Mouse (Mus musculus) T-helper 1 cell (primary cell): ENCODE results near the gene Asl.

ENCODE experiments used
- in situ Hi-C: fragments of 300-600 bp; cut with MboI, MseI; formaldehyde crosslinking; loops from one replicate; pipeline ENCODE4 v1.15.1; 2025; ENCODE audit warnings: high pct_unique_total_duplicates

Gene Asl

DNA sequence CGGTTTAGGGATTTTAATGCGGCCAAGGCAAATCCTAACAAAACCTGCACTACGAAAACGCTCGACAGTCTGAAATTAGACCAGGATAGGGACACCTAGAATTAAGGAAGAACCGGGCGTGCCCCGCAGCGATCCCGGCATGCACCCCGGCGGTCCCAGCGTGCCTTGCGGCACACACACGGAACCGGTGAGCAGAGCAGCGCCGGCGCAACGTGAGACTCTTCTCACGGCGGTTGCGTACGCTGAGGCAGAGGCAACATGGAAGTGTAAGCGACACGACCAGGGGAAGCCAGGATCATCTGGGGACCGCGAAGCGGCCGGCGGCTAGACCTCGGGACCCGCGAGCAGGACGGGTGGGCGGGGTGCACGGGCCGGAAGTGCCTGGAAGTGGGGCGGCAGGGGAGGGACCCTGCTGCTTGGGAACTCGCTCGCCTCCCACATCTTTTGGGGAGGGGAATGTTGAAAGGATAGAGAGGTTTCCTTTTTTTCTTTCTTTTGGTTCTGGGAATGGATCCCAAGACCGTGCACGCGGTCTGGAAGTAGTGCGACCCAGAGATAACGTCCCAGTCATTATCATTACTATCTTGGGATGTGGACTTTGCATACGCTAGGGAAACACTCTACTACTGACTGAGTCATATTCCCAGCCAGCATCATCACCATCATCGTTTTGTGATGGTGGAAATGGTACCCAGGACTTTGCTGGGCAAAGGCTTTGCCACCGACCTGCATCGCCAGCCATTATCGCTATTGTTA lies at the start of gene Asl, which contains the start of gene Crcp:
Gene Asl (minus strand): TSS at position 106 of the 756 bp plus-strand sequence.
Gene Crcp (plus strand): TSS at position 149 of the 756 bp plus-strand sequence.
- in situ Hi-C loops = no loop called here

DNA sequence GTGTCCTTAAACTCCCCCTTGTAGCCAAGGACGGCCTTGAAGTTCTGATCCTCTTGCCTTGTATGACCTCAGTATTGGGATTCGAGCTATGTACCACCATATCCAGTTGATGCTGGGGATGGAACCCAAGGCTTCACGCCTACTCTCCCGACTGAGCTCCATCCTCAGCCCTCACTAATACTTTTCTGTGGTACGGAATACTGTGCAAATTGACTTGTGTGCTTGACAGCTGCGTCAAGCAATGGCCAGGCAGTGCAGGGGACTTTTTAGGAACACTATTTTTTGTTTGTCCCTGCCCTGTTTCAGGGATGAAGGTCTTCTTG lies 49.7 kb upstream of the Asl start:
- in situ Hi-C loops = no loop called here

DNA sequence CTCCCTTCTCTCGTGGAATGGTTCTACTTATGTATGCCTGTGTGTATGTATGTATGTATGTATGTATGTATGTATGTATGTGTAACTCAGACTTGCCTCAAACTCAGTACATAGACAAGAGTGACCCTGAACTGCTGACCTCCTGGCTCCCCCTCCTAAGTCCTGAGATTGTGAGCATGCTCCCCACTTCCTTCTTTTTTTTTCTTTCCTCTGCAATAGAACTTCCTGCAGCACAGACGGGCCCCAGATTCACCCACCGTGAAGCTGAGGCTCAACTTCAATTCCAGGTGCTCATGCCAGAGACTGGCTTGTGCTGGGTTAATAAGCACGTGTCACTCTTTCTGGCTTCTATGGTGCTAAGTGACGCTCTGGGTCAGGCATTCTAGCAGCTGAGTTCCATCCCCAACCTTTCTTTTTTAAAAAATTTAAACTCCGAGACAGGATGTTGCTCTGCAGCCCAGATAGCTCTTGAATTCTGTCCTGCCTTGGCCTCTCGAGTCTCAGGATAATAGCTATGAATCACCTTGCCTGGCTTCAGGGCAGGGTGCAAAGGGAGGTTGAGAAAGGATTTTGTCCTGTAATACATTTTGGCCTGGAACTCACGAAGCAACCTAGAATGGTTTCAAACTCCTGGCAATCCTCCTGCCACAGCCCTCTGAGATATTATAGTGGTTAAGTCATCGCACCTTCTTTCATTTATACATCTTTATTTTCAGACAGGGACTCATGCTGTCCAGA lies 49.2 kb upstream of the Asl start:
- in situ Hi-C loops = no loop called here

- in situ Hi-C loops = no loop called here
Observed at GRCm38 (mm10) chr5:130076396-130076795, 47.3 kb upstream of the Asl start.

DNA sequence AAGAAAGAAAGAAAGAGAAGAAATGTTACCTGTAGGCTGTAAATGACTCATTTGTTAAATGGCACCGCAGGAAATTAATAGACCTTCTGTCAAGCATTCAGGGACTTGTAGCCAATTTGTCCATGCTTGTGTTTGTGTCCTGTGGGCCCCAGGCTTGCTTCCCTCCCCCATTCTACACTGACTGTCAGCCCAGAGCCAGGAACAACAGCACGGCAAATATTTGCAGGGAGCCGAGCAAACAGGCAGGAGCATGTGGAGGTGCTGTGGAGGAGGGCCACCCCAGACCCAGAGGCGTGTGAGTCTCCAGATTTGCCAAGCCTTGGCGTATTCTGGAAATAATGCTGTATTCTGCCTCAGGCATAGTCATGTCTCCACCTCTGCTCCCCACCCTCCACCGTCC lies 45.4 kb upstream of the Asl start:
- in situ Hi-C loops = no loop called here

GRCm38 (mm10) chr5:130073026-130073425 lies 44.0 kb upstream of the Asl start, which contains the start of gene Tpst1:
Gene Tpst1 (plus strand): TSS chr5:130073326.
- in situ Hi-C loops = no loop called here

- in situ Hi-C loops = loop anchor here (5.0 kb wide), 1 partner anchor 69 kb away; no protein-coding TSS in a partner anchor
Observed at GRCm38 (mm10) chr5:130067841-130068264, 38.8 kb upstream of the Asl start.

GRCm38 (mm10) chr5:130065579-130065978 lies 36.5 kb upstream of the Asl start:
- in situ Hi-C loops = loop anchor here (5.0 kb wide), 1 partner anchor 72 kb away; no protein-coding TSS in a partner anchor

GRCm38 (mm10) chr5:130063760-130064159 lies 34.7 kb upstream of the Asl start:
- in situ Hi-C loops = no loop called here

GRCm38 (mm10) chr5:130062096-130062495 lies 33.0 kb upstream of the Asl start:
- in situ Hi-C loops = no loop called here

- in situ Hi-C loops = no loop called here
Observed at GRCm38 (mm10) chr5:130060329-130060665, 31.2 kb upstream of the Asl start.

- in situ Hi-C loops = no loop called here
Observed at GRCm38 (mm10) chr5:130059413-130060328, 30.6 kb upstream of the Asl start.

DNA sequence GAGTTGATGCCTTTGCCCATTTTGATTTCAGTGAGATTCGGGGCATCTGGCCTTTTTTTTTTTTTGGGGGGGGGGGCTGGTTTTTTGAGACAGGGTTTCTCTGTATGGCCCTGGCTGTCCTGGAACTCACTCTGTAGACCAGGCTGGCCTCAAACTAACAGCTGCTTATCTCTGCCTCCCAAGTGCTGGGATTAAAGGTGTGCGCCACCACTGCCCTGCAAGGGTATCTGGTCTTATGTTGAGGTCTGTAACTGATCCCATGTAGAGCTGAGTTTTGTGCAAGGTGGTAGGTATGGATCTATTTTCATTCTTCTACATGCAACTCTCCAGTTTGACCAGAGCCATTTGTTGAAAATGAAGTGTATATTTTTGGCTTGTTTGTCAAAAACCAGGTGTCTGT lies 27.3 kb upstream of the Asl start:
- in situ Hi-C loops = no loop called here

DNA sequence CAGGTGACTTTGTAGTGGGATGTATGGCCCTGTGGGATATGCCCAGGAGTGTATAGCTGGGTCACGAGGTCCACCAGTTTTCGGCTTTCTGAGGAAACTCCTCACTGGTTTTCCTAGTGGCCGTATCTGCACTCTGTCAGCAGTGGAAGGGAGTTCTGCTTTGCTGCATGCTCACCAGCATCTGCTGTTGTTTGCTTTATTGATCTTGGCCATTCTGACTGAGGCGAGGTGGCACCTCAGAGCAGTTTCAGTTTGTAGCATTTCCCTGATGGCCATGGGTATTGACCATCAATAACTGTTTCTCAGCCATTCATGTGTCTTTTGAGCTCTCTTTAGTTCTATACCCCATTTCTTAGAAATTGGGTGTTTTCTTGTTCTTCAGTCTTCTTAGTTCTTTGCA lies 26.6 kb upstream of the Asl start:
- in situ Hi-C loops = no loop called here

DNA sequence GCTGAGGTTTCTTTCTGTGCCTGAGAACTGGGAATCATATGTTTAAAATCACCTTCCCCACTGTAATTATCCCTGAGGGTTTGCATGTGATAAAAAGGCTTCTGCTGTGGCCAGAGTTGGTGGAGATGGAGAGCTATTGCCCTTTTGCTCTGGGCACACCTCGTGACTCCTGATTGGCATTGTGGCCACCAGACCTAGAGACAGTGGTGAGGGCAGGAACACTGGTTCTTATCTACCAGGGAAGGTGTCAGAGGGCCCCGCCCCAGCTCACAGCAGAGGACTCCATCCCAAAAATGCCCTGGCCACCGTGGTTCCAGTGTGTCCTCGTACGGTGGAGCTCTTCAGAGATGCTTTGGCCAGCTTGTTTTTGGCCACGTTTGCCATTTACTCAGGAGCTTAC lies 23.9 kb upstream of the Asl start:
- in situ Hi-C loops = no loop called here

DNA sequence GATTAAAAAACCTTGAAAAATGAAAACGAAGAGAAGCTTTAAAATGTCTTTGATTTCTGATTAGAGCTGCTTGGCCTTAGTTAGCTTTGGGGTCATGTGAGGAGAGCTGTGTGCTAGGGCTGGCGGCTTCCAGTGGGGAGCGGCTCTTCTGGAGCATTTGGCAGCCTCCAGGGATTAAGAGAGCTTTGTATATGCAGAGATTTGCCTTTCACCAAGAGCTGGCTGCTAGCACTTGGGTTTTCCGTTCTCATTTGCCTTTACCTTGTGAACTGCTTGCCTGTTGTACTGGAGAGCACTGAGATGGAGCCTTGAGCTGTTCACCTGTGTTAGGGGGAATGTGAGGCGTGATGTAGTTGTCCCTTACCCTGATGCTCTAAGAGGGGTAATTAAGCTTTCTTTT lies 23.5 kb upstream of the Asl start:
- in situ Hi-C loops = no loop called here

- in situ Hi-C loops = no loop called here
Observed at GRCm38 (mm10) chr5:130051073-130051860, 22.2 kb upstream of the Asl start.

- in situ Hi-C loops = no loop called here
Observed at GRCm38 (mm10) chr5:130050416-130050815, 21.4 kb upstream of the Asl start.

GRCm38 (mm10) chr5:130048786-130049520 lies 19.9 kb upstream of the Asl start:
- in situ Hi-C loops = no loop called here

GRCm38 (mm10) chr5:130047013-130047412 lies 18.0 kb upstream of the Asl start:
- in situ Hi-C loops = no loop called here
